Mouse (Mus musculus) brain, embryonic 14.5 days (tissue): ENCODE measurements around the gene Atp1b3. TPM values are rescaled to one million over a fixed set of nuclear protein-coding genes. Genes with fewer than 3 reads are reported as not detected.

ENCODE experiments used
- DNase-seq: peaks from one replicate; pipeline ENCODE4 v3.0.0-alpha.2; 2011; ENCODE audit warnings: low read depth
- CTCF ChIP-seq: fragments of 200-500 bp; IDR thresholded peaks from 2 replicates; pipeline ENCODE4 v1.5.1; 2012; ENCODE audit warnings: inconsistent platforms, mild to moderate bottlenecking, moderate library complexity, borderline replicate concordance; ENCODE audit not compliant: insufficient read depth, insufficient read length; ENCODE audit errors: extremely low read depth
- POLR2A ChIP-seq: fragments of 200-500 bp; IDR thresholded peaks from 2 replicates; pipeline ENCODE4 v1.6.1; 2012; ENCODE audit warnings: mild to moderate bottlenecking, inconsistent platforms, borderline replicate concordance; ENCODE audit not compliant: poor library complexity, insufficient read depth, insufficient read length, severe bottlenecking; ENCODE audit errors: extremely low read depth
- polyA plus RNA-seq: library from polyadenylated mRNA; depleted of rRNA; stranded (reverse); fragments of >200 nt; gene quantifications from 2 replicates; pipeline ENCODE4 v1.2.3, GENCODE M21; 2012

Atp1b3 gene
- polyA plus RNA-seq, 1 experiment = 96.6 TPM

GRCm38 (mm10) chr9:96383714-96384487 lies 19.7 kb upstream of the Atp1b3 start:
- no peak for TF ChIP-seq POLR2A
- TF ChIP-seq CTCF = no peak
- no peak for DNase-seq

DNA sequence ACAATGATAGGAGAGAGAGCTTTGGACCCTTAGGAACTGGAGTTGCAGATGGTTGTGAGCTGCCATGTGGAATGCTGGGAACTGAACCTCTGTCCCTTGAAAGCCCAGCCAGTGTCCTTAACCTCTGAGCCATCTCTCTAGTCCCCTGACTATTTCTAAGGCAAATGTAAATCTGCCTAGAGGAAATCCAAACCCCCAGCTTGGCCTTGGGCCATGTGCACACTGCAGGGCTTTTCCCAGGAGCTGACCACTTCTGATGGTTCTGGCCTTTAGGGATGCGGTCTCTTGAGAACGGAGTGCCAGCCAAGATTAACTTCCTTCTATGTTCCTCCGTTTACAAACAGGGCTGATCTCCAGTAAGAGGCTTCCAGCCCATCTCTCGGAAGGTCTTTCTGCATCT lies 18.5 kb upstream of the Atp1b3 start:
- TF ChIP-seq CTCF (no peak), POLR2A (no peak)
- DNase-seq = no peak

- TF ChIP-seq CTCF (no peak), POLR2A (no peak)
- DNase-seq = no peak
These were observed 17.2 kb upstream of the Atp1b3 start for GRCm38 (mm10) chr9:96381393-96381792.

DNA sequence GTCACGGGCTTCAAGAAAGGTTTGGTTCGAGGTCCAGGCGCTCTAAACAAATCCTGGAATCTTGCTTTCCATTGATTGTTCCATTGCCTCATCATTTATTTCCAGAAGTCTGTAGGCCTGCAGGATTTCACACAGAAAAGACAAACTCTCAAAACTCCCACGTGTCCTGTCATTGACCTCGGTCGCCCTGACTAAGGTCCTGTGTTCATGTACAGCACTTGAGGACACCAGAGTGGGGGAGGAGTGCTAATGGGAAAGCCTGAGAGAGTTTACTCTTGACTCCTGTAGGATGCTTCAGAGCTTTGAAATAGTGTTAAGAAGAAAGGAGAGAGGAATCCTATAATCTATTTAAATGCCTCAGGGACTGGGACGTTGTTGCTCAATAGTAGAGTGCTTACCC lies 15.3 kb upstream of the Atp1b3 start:
- TF ChIP-seq CTCF (no peak), POLR2A (no peak)

DNA sequence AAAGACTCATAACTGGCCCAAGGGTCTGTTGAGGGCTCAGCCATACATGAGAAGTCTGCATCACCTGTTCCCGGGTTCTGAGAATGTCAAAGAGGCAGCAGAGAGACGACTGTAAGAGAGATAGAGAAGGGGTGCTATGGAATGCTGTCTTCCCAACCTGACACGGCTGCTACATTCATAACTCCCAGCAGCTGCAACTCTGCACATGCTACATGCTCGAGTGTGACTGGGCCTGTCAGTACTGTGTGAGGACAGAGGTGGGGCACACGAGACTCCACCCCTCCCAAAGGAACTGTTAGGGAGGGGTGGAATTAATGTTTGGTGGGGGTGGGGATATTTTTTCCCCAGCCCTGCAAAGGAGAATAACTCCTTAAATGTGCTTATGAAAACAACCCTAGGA lies 14.5 kb upstream of the Atp1b3 start:
- TF ChIP-seq CTCF = no peak
- no peak for TF ChIP-seq POLR2A
- no peak for DNase-seq

More for the DNA sequence above, 15.3 kb upstream of the Atp1b3 start:
- DNase-seq = no peak

- TF ChIP-seq CTCF = no peak
- TF ChIP-seq POLR2A = no peak
- DNase-seq = no peak
These were observed 12.9 kb upstream of the Atp1b3 start for GRCm38 (mm10) chr9:96377096-96377495.

GRCm38 (mm10) chr9:96375819-96376218 lies 11.6 kb upstream of the Atp1b3 start:
- DNase-seq = no peak
- TF ChIP-seq CTCF = no peak
- no peak for TF ChIP-seq POLR2A

DNA sequence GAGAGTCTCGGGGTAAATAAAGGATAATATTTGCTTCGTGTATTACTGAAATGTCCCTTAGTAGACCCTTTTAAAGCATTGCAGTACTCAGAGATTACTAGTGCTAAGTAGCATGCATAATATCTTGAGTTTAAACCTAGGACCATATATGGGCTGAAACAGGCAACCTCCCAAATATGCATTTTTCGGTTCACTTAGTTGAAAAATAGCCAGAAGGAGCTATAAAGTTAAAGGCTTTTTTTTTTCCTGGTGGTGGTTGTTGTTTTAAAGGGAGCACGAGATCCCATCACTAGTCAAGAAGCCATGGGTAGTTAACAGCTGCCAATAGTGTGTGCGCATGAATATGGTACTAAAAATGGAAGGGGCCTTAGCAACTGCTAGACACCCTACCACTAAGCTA lies 6.8 kb upstream of the Atp1b3 start:
- DNase-seq = no peak
- TF ChIP-seq POLR2A (no peak), CTCF (no peak)

DNA sequence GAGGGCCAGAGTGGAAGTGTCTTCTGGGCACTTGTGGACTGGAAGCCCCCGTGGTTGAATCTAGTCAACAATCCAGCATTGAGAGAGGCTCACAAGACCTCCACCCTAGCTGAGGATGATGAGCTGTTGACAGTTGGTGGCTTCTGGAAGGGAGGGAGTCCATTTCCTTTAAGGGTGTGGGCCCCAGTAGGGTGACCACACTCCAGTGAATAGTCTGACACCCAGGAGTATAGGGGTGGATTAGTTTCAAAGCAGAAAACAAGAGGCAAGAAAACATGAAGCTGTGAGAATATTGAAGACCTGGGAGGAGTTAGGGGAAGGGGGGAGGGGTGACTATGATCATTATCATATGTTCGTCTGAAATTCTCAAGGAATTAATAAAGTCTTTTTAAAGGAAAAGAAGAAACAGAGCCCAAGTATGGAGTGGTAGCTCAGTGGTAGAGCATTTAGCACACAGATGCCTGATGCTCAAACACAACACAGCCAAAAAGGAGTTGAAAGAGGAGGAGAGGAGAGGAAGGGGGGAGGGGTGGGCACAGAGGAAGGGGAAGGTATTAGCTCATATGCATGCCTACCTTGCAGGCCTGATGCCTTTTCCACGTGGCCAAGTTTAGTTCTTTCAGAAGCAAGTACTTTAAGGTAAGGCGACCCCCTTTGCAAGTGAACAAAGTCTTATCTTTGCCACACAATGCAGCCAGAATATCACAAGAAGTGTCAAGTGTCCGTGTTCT lies 5.6 kb upstream of the Atp1b3 start:
- no peak for DNase-seq
- TF ChIP-seq POLR2A (no peak), CTCF (no peak)

DNA sequence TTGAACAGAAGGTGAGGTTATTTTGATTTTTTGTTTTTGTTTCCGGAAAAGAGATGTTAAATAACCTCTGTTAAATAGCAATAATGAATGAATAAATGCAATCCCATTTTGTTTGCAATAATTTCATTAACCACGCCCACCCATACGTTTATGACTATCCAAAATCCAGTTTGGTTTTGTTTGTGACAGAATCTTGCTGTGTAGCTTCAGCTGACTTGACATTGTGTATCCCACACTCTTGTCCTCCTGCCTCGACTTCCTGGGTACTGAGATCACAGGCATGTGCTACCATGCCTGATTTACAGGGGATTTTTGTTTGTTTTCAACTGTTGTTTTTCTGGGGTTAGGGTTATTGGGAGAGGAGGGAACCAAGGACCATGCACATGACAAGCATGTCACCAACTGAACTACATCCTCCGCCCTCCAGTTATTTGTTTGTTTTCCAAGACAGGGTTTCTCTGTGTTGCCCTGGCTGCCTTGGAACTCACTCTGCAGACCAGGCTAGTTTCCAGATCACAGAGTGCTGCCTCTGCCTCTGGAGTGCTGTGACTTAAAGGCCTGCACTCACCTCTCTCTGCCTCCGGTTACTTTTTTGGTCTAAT lies 1.1 kb upstream of the Atp1b3 start:
- TF ChIP-seq POLR2A (no peak), CTCF (no peak)
- no peak for DNase-seq

- peak; percentile 65 for DNase-seq
- TF ChIP-seq CTCF (no peak), POLR2A (no peak)
These were observed 581 bp downstream of the Atp1b3 start for GRCm38 (mm10) chr9:96363581-96364140.

- no peak for TF ChIP-seq POLR2A
- no peak for TF ChIP-seq CTCF
- DNase-seq = no peak
These were observed 4.2 kb downstream of the Atp1b3 start for GRCm38 (mm10) chr9:96360056-96360455.

- DNase-seq = peak; percentile 25
- TF ChIP-seq CTCF (no peak), POLR2A (no peak)
These were observed 10.4 kb downstream of the Atp1b3 start for GRCm38 (mm10) chr9:96353799-96354198.
